Mouse (Mus musculus) right cerebral cortex, postnatal 14 days (tissue): ENCODE measurements at regions not wholly inside any gene's neighbourhood (a gene's known extent, or its start where the extent isn't known, plus 50 kb on each side); places are given as distances from the start of the nearest gene placed in this dataset.

Experiments
- DNase-seq: peaks from one replicate; pipeline ENCODE4 v3.0.0; 2022

DNA sequence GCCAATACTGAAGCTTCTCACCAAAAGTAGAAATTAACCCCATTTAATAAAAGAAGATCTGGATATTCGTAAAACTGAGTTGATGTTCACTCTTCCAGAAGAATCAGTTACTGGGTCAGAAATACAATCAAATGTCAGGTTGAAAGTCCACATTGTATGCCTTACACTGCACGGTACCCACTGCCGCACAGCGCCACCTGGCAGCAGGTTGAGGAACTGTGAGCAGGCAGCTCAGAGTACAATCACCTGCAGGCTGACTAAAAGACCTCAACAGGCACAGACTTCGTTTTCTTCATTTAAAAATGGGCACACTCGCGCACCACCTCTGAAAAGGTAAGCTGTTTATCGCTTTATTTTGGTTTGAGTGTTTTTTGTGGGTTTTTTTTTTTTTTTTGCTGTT lies 341.8 kb upstream of the Mms22l start:
- DNase-seq: peak; percentile 68

DNA sequence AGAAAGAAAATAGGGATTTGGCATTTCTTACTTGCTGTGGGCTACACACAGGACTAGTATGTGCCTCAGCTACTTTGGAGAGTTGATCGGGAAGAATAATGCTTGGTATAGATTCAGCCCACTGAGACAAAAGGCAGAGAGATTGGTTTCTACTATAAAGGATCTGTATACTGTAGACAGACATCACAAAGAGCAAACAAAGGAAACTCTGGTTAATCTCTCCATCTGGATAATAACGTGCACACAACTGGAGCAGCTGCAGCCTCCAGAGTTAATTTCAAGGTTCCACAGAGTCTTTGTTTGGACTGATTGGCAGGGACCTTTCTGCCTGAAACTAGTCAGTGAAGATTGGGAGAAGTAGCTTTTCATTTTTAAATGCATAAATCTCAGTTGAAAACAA lies 322.5 kb upstream of the Mms22l start:
- DNase-seq: no peak

DNA sequence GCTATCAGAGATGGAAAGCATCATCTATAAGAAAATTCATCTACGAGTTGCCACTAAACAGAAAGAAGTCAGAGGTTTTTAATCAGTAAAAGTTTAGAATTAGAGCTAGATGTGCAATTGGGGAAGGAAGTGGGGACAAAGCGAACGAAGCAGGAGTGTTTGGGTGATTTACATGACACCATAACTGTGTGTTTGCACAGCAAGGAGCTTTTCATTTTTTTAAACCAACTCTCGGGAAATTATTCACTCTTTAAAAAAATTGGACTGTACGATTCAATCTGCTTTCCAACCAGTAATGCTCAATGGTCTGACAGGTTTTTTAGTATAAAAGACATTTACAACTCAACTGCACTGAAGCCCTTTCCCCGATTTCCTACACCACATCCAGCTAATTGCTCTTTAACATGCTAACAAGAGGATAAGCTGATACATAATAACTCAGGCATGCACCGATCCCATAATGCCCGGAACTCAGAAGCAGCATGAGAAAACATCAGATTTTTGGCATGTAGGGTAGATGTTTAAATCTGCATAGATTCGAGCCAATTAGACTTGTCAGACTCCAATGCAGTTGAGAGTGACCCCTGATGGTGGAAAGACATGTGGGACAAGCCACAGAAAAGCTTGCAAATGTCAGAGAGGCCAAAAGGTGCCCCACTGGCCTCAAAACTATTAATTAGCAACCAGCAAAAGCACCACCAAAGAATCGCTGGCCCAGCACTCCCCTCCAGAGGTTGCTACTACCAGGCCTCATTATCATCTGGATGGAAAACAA lies 282.8 kb upstream of the Mms22l start:
- DNase-seq: no peak

DNA sequence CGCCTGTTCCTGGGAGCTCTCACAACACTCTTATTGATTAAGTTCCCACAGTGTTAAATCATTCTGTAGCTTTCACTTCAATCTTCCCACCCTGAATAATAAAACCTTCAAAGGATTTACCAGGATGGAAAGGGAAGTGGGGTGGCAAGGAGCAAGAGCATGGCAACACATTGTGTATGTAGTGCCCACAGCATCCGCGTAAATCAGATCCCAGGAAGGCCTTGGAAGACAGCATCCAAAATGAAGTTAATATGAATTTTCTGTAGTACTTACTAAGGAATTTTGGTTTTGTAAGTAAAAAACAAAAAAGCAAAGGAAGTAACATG lies 282.3 kb upstream of the Mms22l start:
- no peak for DNase-seq

DNA sequence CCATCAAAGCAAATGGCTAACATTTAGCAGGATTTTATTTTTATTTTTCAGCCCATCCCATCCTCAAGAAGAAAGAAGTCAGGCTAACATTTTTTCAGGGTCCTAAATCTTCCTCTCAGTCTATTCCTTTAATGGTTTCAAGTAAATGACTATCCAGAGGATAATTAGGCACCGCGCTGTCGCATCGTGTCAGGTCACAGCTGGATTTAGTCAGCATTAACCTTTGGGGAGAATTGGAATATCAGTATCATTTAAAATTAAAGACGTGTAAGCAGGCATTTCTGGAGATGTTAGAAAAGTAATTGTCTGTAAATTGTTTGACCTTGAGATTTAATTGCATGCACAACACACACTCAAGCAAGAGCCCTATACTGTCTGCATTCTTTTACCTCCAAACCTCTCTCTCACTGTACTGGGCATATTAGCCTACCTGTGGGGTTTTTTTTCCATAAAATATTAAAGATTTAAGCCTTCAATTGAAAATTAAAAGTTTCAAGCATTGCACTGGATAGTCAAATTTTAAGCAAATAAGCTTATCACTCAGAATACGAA lies 277.8 kb upstream of the Mms22l start:
- DNase-seq: no peak

DNA sequence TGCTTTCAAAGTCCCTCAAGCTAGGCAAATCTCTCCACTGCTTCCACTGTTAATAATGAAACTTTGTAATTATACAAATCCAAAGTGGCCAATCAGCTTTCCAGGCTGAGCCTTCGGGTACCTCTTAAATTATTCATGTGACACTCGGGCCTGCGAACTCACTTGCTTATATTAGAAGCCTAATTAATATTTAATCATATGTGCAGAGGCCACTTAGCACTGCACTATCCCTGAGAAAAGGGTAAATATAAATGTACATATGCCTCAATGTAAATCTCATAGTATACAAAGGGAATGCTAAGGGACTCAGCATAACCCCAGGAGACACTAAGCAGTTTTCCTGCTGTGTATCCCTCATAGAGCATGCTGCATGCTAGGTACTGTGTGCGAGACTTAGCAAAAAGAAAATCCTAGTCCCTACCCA lies 277.2 kb upstream of the Mms22l start:
- DNase-seq: no peak

DNA sequence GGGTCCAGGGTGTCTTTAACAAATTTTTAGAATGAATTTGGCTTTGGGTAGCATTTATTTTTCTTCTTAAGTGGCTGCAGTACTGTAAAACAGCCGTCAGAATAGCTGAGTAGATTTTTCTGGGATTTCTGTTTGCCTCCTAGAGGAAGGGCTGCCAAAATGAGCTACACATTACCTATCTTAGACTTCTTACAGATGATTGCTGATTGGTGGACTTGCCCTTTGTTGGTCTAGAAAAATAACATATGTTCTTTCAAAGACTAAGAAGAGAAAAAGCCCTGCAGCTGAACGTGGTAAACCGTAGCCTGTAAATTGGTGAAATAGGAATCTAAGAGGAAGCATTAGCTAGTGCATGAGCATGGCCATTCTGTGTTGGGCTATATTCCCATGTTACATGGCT lies 276.7 kb upstream of the Mms22l start:
- DNase-seq: no peak

DNA sequence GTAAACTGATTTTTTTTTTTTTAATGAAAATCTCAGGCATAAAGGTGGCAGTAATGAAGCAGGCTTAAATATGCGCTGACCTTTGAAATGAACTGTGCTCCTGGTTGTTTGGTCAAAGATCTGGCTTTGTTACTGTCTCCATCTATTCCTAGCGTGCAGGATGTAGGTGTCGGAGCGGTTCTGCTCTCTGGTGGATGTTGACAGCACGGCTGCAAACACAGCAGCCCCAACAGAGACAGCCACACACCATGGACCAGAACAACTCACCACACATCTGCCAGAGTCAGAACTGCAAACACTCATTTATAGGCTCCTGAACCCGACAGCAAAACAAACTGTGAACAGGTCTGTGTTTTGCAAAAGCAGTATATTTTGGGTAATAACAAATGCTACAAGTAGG lies 251.1 kb upstream of the Mms22l start:
- DNase-seq: peak; percentile 9

DNA sequence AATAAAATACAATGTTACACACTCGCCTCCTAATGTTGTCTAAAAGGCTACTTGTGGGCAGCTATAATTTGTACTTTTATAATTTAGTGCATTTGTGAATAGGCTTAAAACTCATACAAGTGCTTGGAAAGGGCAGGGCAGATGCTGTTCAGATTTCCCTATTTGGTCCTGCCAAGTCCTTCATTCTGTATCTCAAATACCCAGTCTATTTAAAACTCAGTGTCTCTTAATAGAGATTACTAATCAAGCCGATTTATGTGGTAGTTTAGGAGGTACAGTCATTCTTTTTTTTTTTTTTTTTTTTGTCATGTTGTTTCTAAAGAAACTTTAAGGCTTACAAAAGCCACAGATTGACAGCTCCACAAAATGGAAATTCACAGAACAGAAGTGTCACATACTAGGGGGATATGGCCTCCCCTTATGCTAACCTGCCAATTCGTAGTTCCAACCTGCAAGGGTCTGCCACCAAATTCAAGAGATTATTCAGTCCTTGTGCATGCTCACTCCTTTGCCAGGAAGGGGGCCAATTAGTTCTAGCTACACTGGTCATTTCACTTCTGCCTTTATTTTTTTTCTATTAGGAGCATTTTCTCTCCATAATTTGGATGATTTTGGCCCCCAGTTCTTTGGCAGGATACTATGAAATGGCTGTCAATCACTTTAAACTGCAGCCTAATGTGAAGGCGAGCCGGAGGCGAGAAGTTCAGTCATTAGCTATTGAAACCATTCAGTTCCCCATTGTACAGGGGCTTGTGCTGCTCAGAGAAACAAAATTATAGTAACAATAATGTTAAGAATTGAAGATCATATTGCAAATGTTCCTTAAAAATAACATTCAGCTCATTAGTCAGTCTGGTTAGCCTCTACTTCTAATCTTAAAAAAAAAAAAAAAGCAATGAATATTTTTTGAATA lies 247.9 kb upstream of the Mms22l start:
- no peak for DNase-seq

DNA sequence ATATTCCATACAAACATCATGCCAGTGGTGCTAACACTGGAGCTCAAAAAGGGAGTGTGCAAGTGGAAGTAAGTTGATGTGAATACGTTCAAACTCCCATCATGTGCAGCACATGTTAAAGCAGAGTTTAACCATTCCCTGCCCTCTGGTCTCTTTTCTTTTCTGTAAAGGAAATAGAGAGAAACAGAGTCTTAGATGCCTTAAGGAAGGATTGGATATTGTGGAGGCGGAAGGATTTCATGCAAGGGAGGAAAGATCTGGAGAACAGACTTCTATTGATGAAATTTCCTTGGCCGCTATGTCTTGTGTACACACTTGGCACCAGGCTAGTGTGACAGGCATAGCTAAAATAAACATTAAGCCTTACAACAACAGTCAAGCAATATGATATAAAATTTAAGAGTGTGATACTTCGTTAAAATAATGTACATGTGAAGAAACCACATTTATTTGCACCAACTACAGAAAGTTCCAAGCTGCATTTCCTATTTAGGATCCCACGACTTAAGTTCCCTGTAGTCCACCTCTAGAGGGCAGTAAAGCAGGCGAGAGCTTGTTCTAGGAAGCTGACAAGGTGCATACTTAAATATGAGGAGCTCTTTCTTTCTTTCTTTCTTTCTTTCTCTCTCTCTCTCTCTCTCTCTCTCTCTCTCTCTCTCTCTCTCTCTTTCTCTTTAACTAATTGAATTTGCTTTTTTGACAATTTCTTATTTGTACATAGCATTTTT lies 246.8 kb upstream of the Mms22l start:
- peak; percentile 16 for DNase-seq

DNA sequence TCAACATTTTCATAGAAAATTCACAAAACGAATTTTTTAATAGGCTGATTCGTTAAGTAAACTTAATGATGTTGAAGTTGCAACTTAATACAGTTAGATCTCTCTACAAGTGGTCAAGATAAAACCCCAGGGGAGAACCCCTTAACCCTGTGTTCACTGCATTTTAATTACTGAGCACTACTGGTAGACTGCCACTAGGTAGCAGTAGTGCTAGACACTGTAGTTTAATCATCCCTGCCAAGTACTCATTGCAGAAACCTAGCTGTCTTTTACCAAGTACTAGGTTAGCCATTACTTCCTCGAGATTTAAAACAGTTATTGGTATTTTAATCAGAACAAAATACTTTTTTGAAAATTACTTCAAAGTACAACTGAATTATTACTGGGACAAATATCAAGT lies 218.1 kb upstream of the Mms22l start:
- DNase-seq: no peak
